Mouse (Mus musculus) small intestine, adult 2 months (tissue): ENCODE measurements around the gene Csta1. TPM values are rescaled to one million over a fixed set of nuclear protein-coding genes. Genes with fewer than 3 reads are reported as not detected.

Experiments
- H3K27ac ChIP-seq: fragments of 200-500 bp; 2 replicates; pipeline ENCODE4 v1.5.1; 2012; ENCODE audit warnings: low read depth, low read length, control low read depth, inconsistent platforms; ENCODE audit not compliant: insufficient read depth
- H3K27me3 ChIP-seq: fragments of 200-500 bp; 2 replicates; pipeline ENCODE4 v1.6.1; 2012; ENCODE audit warnings: mild to moderate bottlenecking, moderate library complexity, low read length, inconsistent platforms; ENCODE audit not compliant: control insufficient read depth, insufficient read depth
- H3K36me3 ChIP-seq: fragments of 200-500 bp; 2 replicates; pipeline ENCODE4 v1.6.1; 2012; ENCODE audit warnings: mild to moderate bottlenecking, low read length, control low read depth, inconsistent platforms; ENCODE audit not compliant: control insufficient read depth, insufficient read depth
- H3K4me1 ChIP-seq: fragments of 200-500 bp; 2 replicates; pipeline ENCODE4 v1.6.1; 2012; ENCODE audit warnings: low read length, inconsistent platforms, mixed read lengths; ENCODE audit not compliant: control insufficient read depth, insufficient read depth, insufficient read length
- H3K4me3 ChIP-seq: fragments of 200-500 bp; 2 replicates; pipeline ENCODE4 v1.5.1; 2012; ENCODE audit warnings: low read depth, mild to moderate bottlenecking, control low read depth, inconsistent platforms, low read length, moderate library complexity
- CTCF ChIP-seq: fragments of 200-500 bp; IDR thresholded peaks from 2 replicates; pipeline ENCODE4 v1.5.1; 2012; ENCODE audit warnings: low read depth, mild to moderate bottlenecking, control low read depth, inconsistent platforms, low read length, moderate library complexity, mixed read lengths; ENCODE audit not compliant: insufficient replicate concordance, insufficient read length; ENCODE audit errors: extremely low read depth
- POLR2A ChIP-seq: fragments of 200-500 bp; IDR thresholded peaks from 2 replicates; pipeline ENCODE4 v1.6.1; 2012; ENCODE audit warnings: low read depth, mild to moderate bottlenecking, control low read depth, inconsistent platforms, low read length, moderate library complexity
- WGBS: fragments of 180-500 bp; shearing (Covaris S2); methylation state at CpG from one replicate; pipeline ENCODE4 v1.1.7; 2018; 5-methylcytosine and 5-hydroxymethylcytosine counted together
- polyA plus RNA-seq: library from polyadenylated mRNA; depleted of rRNA; stranded (reverse); fragments of >200 nt; gene quantifications from 2 replicates; pipeline ENCODE4 v1.2.3, GENCODE M21; 2012; rRNA removed

The Csta1 gene
- polyA plus RNA-seq, 1 experiment: not detected

GRCm38 (mm10) chr16:36087846-36088245 lies 43.2 kb downstream of the Csta1 start:
- peak overlapping the region; percentile 83 for H3K27ac ChIP-seq
- TF ChIP-seq CTCF: no peak
- no peak for TF ChIP-seq POLR2A
- WGBS: 14% methylated on average over 4 of the region's 4 CpGs

GRCm38 (mm10) chr16:36079916-36080315 lies 51.1 kb downstream of the Csta1 start:
- Histone ChIP-seq H3K4me3 (no peak overlapping the region), H3K4me1 (no peaks in the 10 kb centered on the region), H3K27me3 (no peaks in the 10 kb centered on the region), H3K36me3 (peaks cover 6% of the 10 kb centered on the region), H3K27ac (no peak overlapping the region)
- no peak for TF ChIP-seq CTCF
- TF ChIP-seq POLR2A: no peak
- 97% methylated on average over 3 of the region's 3 CpGs for WGBS

More at GRCm38 (mm10) chr16:36087846-36088245, 43.2 kb downstream of the Csta1 start:
- Histone ChIP-seq H3K4me1 (peaks cover 20% of the 10 kb centered on the region; the same call in 1 of the 2 replicates), H3K36me3 (peaks cover 17% of the 10 kb centered on the region), H3K4me3 (no peak overlapping the region), H3K27me3 (no peaks in the 10 kb centered on the region)

GRCm38 (mm10) chr16:36074772-36075171 lies 56.3 kb downstream of the Csta1 start:
- H3K4me3 ChIP-seq: no peak overlapping the region
- 61% methylated on average over 3 of the region's 3 CpGs for WGBS
- H3K36me3 ChIP-seq: no peaks in the 10 kb centered on the region
- peaks cover 4% of the 10 kb centered on the region; the same call in 1 of the 2 replicates for H3K4me1 ChIP-seq
- H3K27me3 ChIP-seq: no peaks in the 10 kb centered on the region
- TF ChIP-seq CTCF: no peak
- TF ChIP-seq POLR2A: no peak
- peak overlapping the region; percentile 38 for H3K27ac ChIP-seq

- Histone ChIP-seq H3K4me1 (peaks cover 9% of the 10 kb centered on the region), H3K4me3 (peak overlapping the region; percentile 90), H3K27me3 (no peaks in the 10 kb centered on the region), H3K36me3 (no peaks in the 10 kb centered on the region), H3K27ac (peak overlapping the region; percentile 99)
- TF ChIP-seq CTCF (no peak), POLR2A (no peak)
- 20% methylated on average over 8 of the region's 8 CpGs for WGBS
Measured at GRCm38 (mm10) chr16:36072410-36073011, 58.5 kb downstream of the Csta1 start.

- Histone ChIP-seq H3K4me1 (peaks cover 9% of the 10 kb centered on the region), H3K36me3 (no peaks in the 10 kb centered on the region), H3K27ac (peak within 1 kb of the TSS; percentile 99), H3K4me3 (peak within 1 kb of the TSS; percentile 90), H3K27me3 (no peaks in the 10 kb centered on the region)
- no peak for TF ChIP-seq CTCF
- TF ChIP-seq POLR2A: peak; percentile 95
- under 1% methylated on average over 81 of the region's 81 CpGs for WGBS
Measured at GRCm38 (mm10) chr16:36071450-36072379, 59.3 kb downstream of the Csta1 start, which contains the start of the genes Fam162a and Ccdc58. Gene Fam162a (minus strand): TSS chr16:36071594. Gene Ccdc58 (plus strand): TSS chr16:36071685.

GRCm38 (mm10) chr16:36071071-36071449 lies 60.0 kb downstream of the Csta1 start:
- TF ChIP-seq POLR2A (no peak), CTCF (no peak)
- WGBS: under 1% methylated on average over 16 of the region's 16 CpGs
- Histone ChIP-seq H3K27ac (peak overlapping the region; percentile 64), H3K4me1 (peaks cover 9% of the 10 kb centered on the region), H3K36me3 (no peaks in the 10 kb centered on the region), H3K4me3 (peak overlapping the region; percentile 90), H3K27me3 (no peaks in the 10 kb centered on the region)

Other genes starting within 250 kb of the Csta1 start
- 2.6 and 7.6 TPM in 2 replicates for gene Parp9, start 192.8 kb downstream of the Csta1 start, polyA plus RNA-seq
- gene Dtx3l, start 192.1 kb downstream of the Csta1 start, polyA plus RNA-seq: 5.5 and 16.7 TPM in 2 replicates
- 1.2 and 2.5 TPM in 2 replicates for gene Kpna1, start 152.5 kb downstream of the Csta1 start, polyA plus RNA-seq
- 0.39 and 0.60 TPM in 2 replicates for gene Wdr5b, start 90.1 kb downstream of the Csta1 start, polyA plus RNA-seq
- 13.3 and 18.6 TPM in 2 replicates for gene Fam162a, start 59.6 kb downstream of the Csta1 start, polyA plus RNA-seq
- gene Ccdc58, start 59.6 kb downstream of the Csta1 start, polyA plus RNA-seq: 2.3 and 2.6 TPM in 2 replicates
- not detected in 2 replicates for gene Stfa2l1, start 25.6 kb upstream of the Csta1 start, polyA plus RNA-seq
- not detected in 2 replicates for gene Gm5483, start 53.0 kb upstream of the Csta1 start, polyA plus RNA-seq
- gene Gm5416, start 79.2 kb upstream of the Csta1 start, polyA plus RNA-seq: not detected in 2 replicates
- gene 2010005H15Rik, start 90.2 kb upstream of the Csta1 start, polyA plus RNA-seq: not detected in 2 replicates
- gene Stfa1, start 145.7 kb upstream of the Csta1 start, polyA plus RNA-seq: not detected in 2 replicates
- gene BC117090, start 203.1 kb upstream of the Csta1 start, polyA plus RNA-seq: not detected in 2 replicates
- gene BC100530, start 236.5 kb upstream of the Csta1 start, polyA plus RNA-seq: not detected in 2 replicates